ENCODE assay signal across 14 mouse cellular contexts in genomic region chr4:142186155-142186554, GRCm38 (mm10). TPM values are rescaled to one million over a fixed set of nuclear protein-coding genes. Genes with fewer than 3 reads are reported as not detected.
DNase-seq lines count a peak whose midpoint lies in the region; ATAC-seq and TF ChIP-seq lines count a peak whose summit lies in the region.
"Had no signal": no experiment of that assay in that cellular context is flagged by ENCODE, and none has a peak within 500 bp of the region (broad histone marks: within the 10 kb centered on the region; RNA-seq: fewer than 3 reads in every experiment).

No protein-coding gene starts in this region.

- H3K36me3 ChIP-seq in kidney, embryonic 16.5 days (ENCODE audit: insufficient read depth, low read length), result no peaks in the 10 kb centered on the region
- no peaks in the 10 kb centered on the region for H3K36me3 ChIP-seq in intestine, embryonic 15.5 days
- H3K36me3 ChIP-seq: lung, embryonic 15.5 days; neural tube, embryonic 12.5 days had no signal

- no peaks in the 10 kb centered on the region for H3K9me3 ChIP-seq in kidney, embryonic 16.5 days (ENCODE audit: low read length)
- no peaks in the 10 kb centered on the region for H3K9me3 ChIP-seq in intestine, embryonic 15.5 days
- H3K9me3 ChIP-seq: lung, embryonic 15.5 days; neural tube, embryonic 12.5 days had no signal

- TF ChIP-seq CTCF in cerebellum, adult 2 months (IDR thresholded peaks at IDR 0.05; ENCODE audit: borderline replicate concordance, insufficient read depth, low read depth, low read length), result peak; percentile 14; the same call in 1 of the 2 replicates

- H3K27me3 ChIP-seq in cerebellum, adult 2 months (ENCODE audit: control insufficient read depth, insufficient read depth, low read length), result no peaks in the 10 kb centered on the region
- no peaks in the 10 kb centered on the region for H3K27me3 ChIP-seq in kidney, embryonic 16.5 days (ENCODE audit: insufficient read depth, low read length)
- H3K27me3 ChIP-seq in intestine, embryonic 15.5 days (replicated peaks), result no peaks in the 10 kb centered on the region
- H3K27me3 ChIP-seq: lung, embryonic 15.5 days; megakaryocyte, embryonic 14.5 days; neural tube, embryonic 12.5 days had no signal

- no peak overlapping the region for H3K9ac ChIP-seq in kidney, embryonic 16.5 days (replicated peaks; ENCODE audit: low read length)
- H3K9ac ChIP-seq in intestine, embryonic 15.5 days, result no peak overlapping the region
- H3K9ac ChIP-seq: lung, embryonic 15.5 days; neural tube, embryonic 12.5 days had no signal

- 94% methylated on average over 3 of the region's 3 CpGs for WGBS in cerebellum, adult 2 months
- 95% methylated on average over 3 of the region's 3 CpGs for WGBS in kidney, embryonic 16.5 days
- 93% methylated on average over 3 of the region's 3 CpGs for WGBS in intestine, embryonic 15.5 days

- ATAC-seq in kidney, embryonic 16.5 days (ENCODE audit: low FRiP score, low TSS enrichment), result no peak
- no peak for ATAC-seq in intestine, embryonic 15.5 days
- ATAC-seq: forebrain, embryonic 14.5 days had no signal

- no peak overlapping the region for H3K4me3 ChIP-seq in cerebellum, adult 2 months (replicated peaks; ENCODE audit: insufficient read depth, low read depth, low read length)
- H3K4me3 ChIP-seq in kidney, embryonic 16.5 days (ENCODE audit: low read length), result no peak overlapping the region
- H3K4me3 ChIP-seq in intestine, embryonic 15.5 days (replicated peaks), result no peak overlapping the region
- H3K4me3 ChIP-seq: lung, embryonic 15.5 days; megakaryocyte, embryonic 14.5 days; neural tube, embryonic 12.5 days had no signal

- DNase-seq in cerebellum, adult 2 months, result no peak
- DNase-seq in cerebellum, adult 9-11 months, result no peak
- DNase-seq in kidney, postnatal 14 days, result no peak
- DNase-seq in A20 (ENCODE audit: low read depth, low spot score), result peak; percentile 32
- DNase-seq in adrenal gland, adult 2 months, result no peak
- DNase-seq in spleen, postnatal 36 days (ENCODE audit: low spot score in 2 of 2), result no peak
- DNase-seq: adrenal gland, postnatal 14 days; cerebellum, adult 9-10 months had no signal

- H3K4me1 ChIP-seq in cerebellum, adult 2 months (ENCODE audit: control insufficient read depth, insufficient read depth, low read length), result peaks cover 23% of the 10 kb centered on the region
- H3K4me1 ChIP-seq in kidney, embryonic 16.5 days (ENCODE audit: insufficient read depth, low read length), result peaks cover 11% of the 10 kb centered on the region
- H3K4me1 ChIP-seq in intestine, embryonic 15.5 days (replicated peaks), result peaks cover 20% of the 10 kb centered on the region
- H3K4me1 ChIP-seq: megakaryocyte, embryonic 14.5 days; neural tube, embryonic 12.5 days had no signal

- H3K4me2 ChIP-seq in kidney, embryonic 16.5 days (replicated peaks; ENCODE audit: low read depth, low read length), result no peak overlapping the region
- H3K4me2 ChIP-seq in intestine, embryonic 15.5 days (replicated peaks), result no peak overlapping the region
- H3K4me2 ChIP-seq: lung, embryonic 15.5 days; neural tube, embryonic 12.5 days had no signal

- H3K27ac ChIP-seq in cerebellum, adult 2 months (ENCODE audit: insufficient read depth, low read length), result no peak overlapping the region
- peak overlapping the region; percentile 34 for H3K27ac ChIP-seq in kidney, embryonic 16.5 days (ENCODE audit: low read length)
- peak overlapping the region; percentile 71; the same call in 1 of the 2 replicates for H3K27ac ChIP-seq in intestine, embryonic 15.5 days
- H3K27ac ChIP-seq: lung, embryonic 15.5 days; neural tube, embryonic 12.5 days had no signal

- TF ChIP-seq POLR2A in cerebellum, adult 2 months (IDR thresholded peaks at IDR 0.05; ENCODE audit: borderline replicate concordance, insufficient read depth, low read length), result no peak

RNA-seq across cellular contexts. Expression of gene Kazn, which starts 53.0 kb away (rescaled TPM):
- 73.3 and 75.7 TPM in 2 replicates for polyA plus RNA-seq in cerebellum, adult 2 months (2012; rRNA removed)
- 15.5 and 16.2 TPM in 2 replicates for polyA plus RNA-seq in kidney, embryonic 16.5 days (2015; fragmentation: Nextera tagmentation; extraction: Ambion mirVana)
- 13.6 and 14.0 TPM in 2 replicates for polyA plus RNA-seq in intestine, embryonic 15.5 days (2015; fragmentation: Nextera tagmentation; extraction: Ambion mirVana)
- total RNA-seq in adrenal gland, adult 2 months (2021), result 10 to 100 TPM; 19.1 to 22.6 TPM
- polyA plus RNA-seq in adrenal gland, adult 2 months (2012; rRNA removed), result 35.2 and 47.4 TPM in 2 replicates
